Mouse (Mus musculus): Measurements from ENCODE around the gene Stat4. TPM values are rescaled to one million over a fixed set of nuclear protein-coding genes. Genes with fewer than 3 reads are reported as not detected.
A peak's percentile ranks its signal among the peaks of the same experiment; 100 is the strongest.

Gene Stat4
- total and polyA plus RNA-seq, 3 experiments: 11.4 to 17.5 (median 16.7) TPM

GRCm38 (mm10) chr1:51944755-51945154, 42.2 kb upstream of the Stat4 start:
- Histone ChIP-seq H3K4me2 (ENCODE audit: insufficient read depth, low read depth, poor library complexity, severe bottlenecking) (no peak overlapping the region), H3K9ac (ENCODE audit: insufficient read depth, low read depth) (no peak overlapping the region), H3K27me3 (replicated peaks) (no peaks in the 10 kb centered on the region), H3K4me3 (replicated peaks in 1 of 3; ENCODE audit: low read depth in 2 of 3, low read length in 2 of 3, poor library complexity in 1 of 3) (no peak overlapping the region), H3K79me2 (replicated peaks; ENCODE audit: control insufficient read depth, extremely low read depth, insufficient read depth, poor library complexity, severe bottlenecking) (no peaks in the 10 kb centered on the region), H3K36me3 (replicated peaks in 1 of 2; ENCODE audit: control insufficient read depth in 1 of 2, insufficient read depth in 1 of 2, low read length in 1 of 2) (no peaks in the 10 kb centered on the region), H3K4me1 (ENCODE audit: control insufficient read depth in 1 of 2, insufficient read depth in 2 of 2) (no peaks in the 10 kb centered on the region), H3K9me3 (replicated peaks; ENCODE audit: low read length) (peaks cover 4% of the 10 kb centered on the region), H3K27ac (ENCODE audit: insufficient read depth, low read depth) (no peak overlapping the region)
- no peak for TF ChIP-seq MAZ (IDR thresholded peaks at IDR 0.05; ENCODE audit: low read depth, low read length)
- no peak for TF ChIP-seq CHD1 (IDR thresholded peaks at IDR 0.05; ENCODE audit: low read depth, low read length)
- TF ChIP-seq TCF12 (IDR thresholded peaks at IDR 0.05; ENCODE audit: low read depth, low read length): no peak
- no peak for TF ChIP-seq KAT2A (IDR thresholded peaks at IDR 0.05; ENCODE audit: insufficient replicate concordance, low read length)
- TF ChIP-seq EP300 (IDR thresholded peaks at IDR 0.05; ENCODE audit: low read length): no peak
- TF ChIP-seq ZC3H11A (IDR thresholded peaks at IDR 0.05; ENCODE audit: low read depth, low read length): peak; percentile 72; the same call in 1 of the 2 replicates
- no peak for TF ChIP-seq ZKSCAN1 (IDR thresholded peaks at IDR 0.05; ENCODE audit: borderline replicate concordance, low read depth, low read length)
- peak; percentile 34 to 81; a peak in 2 of 4 replicates for TF ChIP-seq CTCF (conservative IDR thresholded peaks at IDR 0.05 in 1 of 2, IDR thresholded peaks at IDR 0.05 in 1 of 2; ENCODE audit: low read depth in 2 of 2, low read length in 2 of 2)
- peak; percentile 87 for TF ChIP-seq SMC3 (IDR thresholded peaks at IDR 0.05; ENCODE audit: low read depth, low read length)
- TF ChIP-seq NELFE (IDR thresholded peaks at IDR 0.05; ENCODE audit: low read depth, low read length): no peak
- TF ChIP-seq ELF1 (IDR thresholded peaks at IDR 0.05; ENCODE audit: low read depth, low read length): no peak
- TF ChIP-seq NRF1 (IDR thresholded peaks at IDR 0.05; ENCODE audit: low read depth, low read length): no peak
- no peak for TF ChIP-seq MAX (IDR thresholded peaks at IDR 0.05; ENCODE audit: low read length)
- peak; percentile 87 for TF ChIP-seq RAD21 (IDR thresholded peaks at IDR 0.05; ENCODE audit: low read depth, low read length)
- DNase-seq (ENCODE audit: extremely low read depth): peak; percentile 59
- in situ Hi-C loops (cut with MboI; ENCODE audit: low pct_ligation_motif_present, low pct_unique_long_range_greater_than_20kb, low sequenced_read_pairs): loop anchor here (5.0 to 10.0 kb wide), 2 partner anchors 100 to 312 kb away; no protein-coding TSS in a partner anchor
- dilution Hi-C loops (cut with MboI; ENCODE audit: extremely low pct_ligation_motif_present, extremely low pct_unique_long_range_greater_than_20kb, low sequenced_read_pairs): no loop called here

- dilution Hi-C loops (cut with MboI; ENCODE audit: extremely low pct_ligation_motif_present, extremely low pct_unique_long_range_greater_than_20kb, low sequenced_read_pairs) (no loop called here), in situ Hi-C loops (cut with MboI; ENCODE audit: low pct_ligation_motif_present, low pct_unique_long_range_greater_than_20kb, low sequenced_read_pairs) (loop anchor here (5.0 to 10.0 kb wide), 2 partner anchors 102 to 315 kb away; no protein-coding TSS in a partner anchor)
- Histone ChIP-seq H3K4me2 (ENCODE audit: insufficient read depth, low read depth, poor library complexity, severe bottlenecking) (no peak overlapping the region), H3K27me3 (replicated peaks) (no peaks in the 10 kb centered on the region), H3K27ac (ENCODE audit: insufficient read depth, low read depth) (no peak overlapping the region), H3K36me3 (replicated peaks in 1 of 2; ENCODE audit: control insufficient read depth in 1 of 2, insufficient read depth in 1 of 2, low read length in 1 of 2) (no peaks in the 10 kb centered on the region), H3K4me1 (ENCODE audit: control insufficient read depth in 1 of 2, insufficient read depth in 2 of 2) (no peaks in the 10 kb centered on the region), H3K79me2 (replicated peaks; ENCODE audit: control insufficient read depth, extremely low read depth, insufficient read depth, poor library complexity, severe bottlenecking) (no peaks in the 10 kb centered on the region), H3K9me3 (replicated peaks; ENCODE audit: low read length) (no peaks in the 10 kb centered on the region), H3K4me3 (replicated peaks in 1 of 3; ENCODE audit: low read depth in 2 of 3, low read length in 2 of 3, poor library complexity in 1 of 3) (no peak overlapping the region), H3K9ac (ENCODE audit: insufficient read depth, low read depth) (no peak overlapping the region)
- DNase-seq (ENCODE audit: extremely low read depth): no peak
- TF ChIP-seq CTCF (conservative IDR thresholded peaks at IDR 0.05 in 1 of 2, IDR thresholded peaks at IDR 0.05 in 1 of 2; ENCODE audit: low read depth in 2 of 2, low read length in 2 of 2) (no peak), JUN (IDR thresholded peaks at IDR 0.05; ENCODE audit: insufficient read depth, low read depth, low read length) (no peak), EP300 (IDR thresholded peaks at IDR 0.05; ENCODE audit: low read length) (no peak), MEF2A (IDR thresholded peaks at IDR 0.05; ENCODE audit: borderline replicate concordance, low read depth, low read length) (no peak), TCF12 (IDR thresholded peaks at IDR 0.05; ENCODE audit: low read depth, low read length) (no peak), HCFC1 (IDR thresholded peaks at IDR 0.05; ENCODE audit: low read depth, low read length) (no peak), MAX (IDR thresholded peaks at IDR 0.05; ENCODE audit: low read length) (no peak), IRF4 (IDR thresholded peaks at IDR 0.05; ENCODE audit: low read depth, low read length) (no peak), BHLHE40 (IDR thresholded peaks at IDR 0.05; ENCODE audit: low read depth, low read length) (no peak)
These were observed 39.8 kb upstream of the Stat4 start for GRCm38 (mm10) chr1:51947116-51947515.
